Mouse (Mus musculus) liver, postnatal 0 days (tissue): ENCODE results near the gene Ccr8.

Source experiments
- CTCF ChIP-seq: sonication (generic); IDR thresholded peaks from 2 replicates; pipeline ENCODE4 v1.5.1; 2016; ENCODE audit warnings: antibody characterized with exemption, low read depth
- EP300 ChIP-seq: IDR thresholded peaks from 2 replicates; pipeline ENCODE4 v1.6.1; 2016; ENCODE audit warnings: antibody characterized with exemption, low read depth, mild to moderate bottlenecking

DNA sequence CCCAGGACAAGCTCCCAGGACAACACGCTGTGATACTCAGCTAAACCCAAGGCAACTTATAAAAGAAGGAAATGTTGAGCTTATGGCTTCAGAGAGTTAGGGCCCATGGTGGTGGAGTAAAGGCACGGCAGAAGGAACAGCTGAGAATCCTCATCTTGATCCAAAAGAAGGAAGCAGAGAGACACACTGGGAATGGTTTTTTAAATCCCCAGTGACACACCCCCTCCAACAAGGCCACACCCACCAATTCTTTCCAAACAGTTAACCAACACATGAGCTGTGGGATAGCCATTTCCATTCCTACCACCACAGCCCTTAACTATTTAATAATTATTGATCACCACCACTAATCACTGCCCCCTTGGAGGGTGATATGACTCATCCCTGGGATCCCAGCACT, 20.7 kb upstream of the Ccr8 start:
- TF ChIP-seq CTCF (no peak), EP300 (no peak)
